Mouse (Mus musculus): ENCODE data around the gene Manbal.

The Manbal gene

DNA sequence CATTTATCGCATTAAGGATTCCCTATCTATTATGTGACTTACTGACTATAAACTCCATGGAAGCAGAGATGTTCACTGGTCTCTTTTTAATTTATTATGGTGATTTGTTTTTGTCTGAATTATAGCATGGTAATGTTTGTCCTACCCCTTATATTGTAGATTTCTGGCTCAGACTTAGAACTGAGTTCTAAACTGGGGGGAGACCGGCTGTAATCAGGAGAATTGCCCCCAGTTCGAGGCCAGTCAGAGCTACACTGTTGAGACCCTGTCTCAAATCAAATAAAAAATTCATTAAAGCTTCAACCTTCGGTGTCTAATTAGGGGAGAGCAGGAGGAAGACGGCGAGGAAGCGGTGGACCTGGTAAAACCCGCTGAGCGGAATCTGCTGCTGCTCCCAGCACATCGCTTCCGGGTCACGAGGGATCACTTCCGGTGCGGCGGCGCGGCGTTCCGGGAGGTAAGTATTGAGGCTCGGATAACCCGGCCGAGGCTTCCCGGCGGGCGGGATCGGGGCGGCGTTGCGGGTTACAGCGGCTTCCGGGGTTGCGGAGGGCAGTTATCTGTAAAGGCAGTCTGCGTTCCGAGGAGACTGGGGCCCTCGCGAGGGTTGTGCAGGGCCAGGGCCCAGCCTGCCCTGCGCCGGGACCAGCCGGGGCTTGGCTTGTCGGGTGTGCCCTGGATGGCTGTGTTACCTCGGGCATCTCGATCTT lies at the start of gene Manbal:
Manbal (plus strand) TSS at position 411 of the 710 bp plus-strand sequence.
- peak; percentile 96 to 97 for DNase-seq

GRCm38 (mm10) chr2:157320135-157320534 lies 47.3 kb upstream of the Manbal start:
- DNase-seq = no peak

- no peak for DNase-seq
Measured at GRCm38 (mm10) chr2:157320886-157321285, 46.5 kb upstream of the Manbal start.

- DNase-seq = no peak
Measured at GRCm38 (mm10) chr2:157322029-157322766, 45.2 kb upstream of the Manbal start.

DNA sequence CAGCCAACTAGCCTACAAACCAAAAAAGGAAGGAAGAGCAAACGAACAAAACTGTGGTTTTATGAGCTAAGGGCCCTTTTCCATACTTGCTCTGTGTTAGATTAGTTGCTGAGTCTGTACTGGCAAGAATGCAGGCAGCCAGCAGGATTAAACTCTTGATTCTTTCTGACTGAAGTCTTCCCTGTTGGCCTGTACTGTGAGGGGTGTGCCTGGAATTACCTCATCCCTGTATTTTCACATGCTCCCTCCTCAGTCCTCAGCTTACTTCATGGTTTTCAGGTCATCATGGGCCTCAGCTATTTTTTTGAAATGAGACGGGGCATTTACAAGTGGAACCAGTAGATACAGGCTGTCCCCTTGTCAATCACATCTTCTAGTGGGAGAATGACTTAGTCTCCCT lies 42.2 kb upstream of the Manbal start:
- no peak for DNase-seq

DNA sequence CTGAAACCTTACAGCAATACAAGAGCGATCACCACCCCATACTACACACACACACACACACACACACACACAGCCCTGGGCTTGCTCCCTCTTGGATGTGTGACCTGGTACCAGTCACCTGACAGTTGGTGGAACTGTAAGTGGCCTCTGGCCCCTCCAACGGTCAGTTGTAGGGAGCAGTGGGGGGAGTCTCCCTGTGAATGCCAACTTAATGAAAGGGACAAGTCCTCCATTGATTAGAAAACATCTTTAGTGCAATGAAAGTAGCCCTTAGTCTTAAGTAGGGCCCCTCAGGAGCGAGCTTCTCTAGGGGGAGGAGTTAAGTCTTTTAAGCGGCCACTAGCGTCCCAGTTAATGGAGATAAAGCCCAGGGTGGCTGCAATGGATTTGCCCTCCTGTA lies 39.3 kb upstream of the Manbal start:
- no peak for DNase-seq

- no peak for DNase-seq
Measured at GRCm38 (mm10) chr2:157328570-157328969, 38.8 kb upstream of the Manbal start.

DNA sequence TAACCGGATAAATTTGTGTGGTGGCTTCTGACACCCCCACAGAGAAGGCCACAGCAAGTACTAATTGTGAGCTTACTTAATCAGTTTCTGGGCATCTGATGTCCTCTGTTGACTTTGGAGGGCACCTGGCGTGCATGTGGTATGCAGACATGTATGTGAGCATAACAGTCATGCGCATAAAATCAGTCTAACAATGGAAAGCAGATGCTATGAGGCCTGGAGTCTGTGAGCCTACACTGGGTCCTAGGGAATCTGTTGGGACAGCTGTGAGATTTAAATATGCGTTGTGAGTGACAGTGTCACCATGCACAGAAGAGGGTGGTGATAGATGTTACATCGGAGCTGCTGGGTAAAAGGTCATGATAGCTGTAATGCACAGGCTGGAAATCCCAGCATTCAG lies 35.3 kb upstream of the Manbal start:
- no peak for DNase-seq

- peak; percentile 58 to 61 for DNase-seq
Measured at GRCm38 (mm10) chr2:157338663-157339062, 28.7 kb upstream of the Manbal start.

- no peak for DNase-seq
Measured at GRCm38 (mm10) chr2:157339532-157339931, 27.9 kb upstream of the Manbal start.

DNA sequence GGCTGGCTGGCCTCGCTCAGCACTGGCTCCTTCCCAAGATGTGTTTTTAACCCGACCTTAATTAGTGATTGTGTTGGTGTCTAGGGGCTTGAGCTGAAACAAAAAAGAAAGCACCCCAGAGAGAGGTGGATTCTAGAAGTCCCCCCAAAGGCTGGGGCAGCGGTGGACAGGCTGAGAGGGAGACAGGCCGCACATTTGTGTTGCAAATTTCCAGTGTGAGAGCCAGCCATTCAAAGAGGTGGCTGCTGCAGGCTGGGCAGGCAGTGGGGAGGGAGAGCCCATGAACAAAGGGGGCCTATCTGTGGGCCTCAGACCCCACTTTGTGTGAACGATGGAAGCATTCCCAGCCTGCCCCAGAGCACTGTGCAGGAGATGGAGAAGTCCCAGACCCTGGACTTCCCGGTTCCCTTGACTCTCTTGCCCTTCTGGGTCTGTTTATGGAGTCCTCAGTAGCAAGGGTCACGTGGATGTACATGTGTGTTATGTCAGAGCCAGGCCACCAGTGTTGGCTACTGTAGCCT lies 27.1 kb upstream of the Manbal start:
- no peak for DNase-seq

DNA sequence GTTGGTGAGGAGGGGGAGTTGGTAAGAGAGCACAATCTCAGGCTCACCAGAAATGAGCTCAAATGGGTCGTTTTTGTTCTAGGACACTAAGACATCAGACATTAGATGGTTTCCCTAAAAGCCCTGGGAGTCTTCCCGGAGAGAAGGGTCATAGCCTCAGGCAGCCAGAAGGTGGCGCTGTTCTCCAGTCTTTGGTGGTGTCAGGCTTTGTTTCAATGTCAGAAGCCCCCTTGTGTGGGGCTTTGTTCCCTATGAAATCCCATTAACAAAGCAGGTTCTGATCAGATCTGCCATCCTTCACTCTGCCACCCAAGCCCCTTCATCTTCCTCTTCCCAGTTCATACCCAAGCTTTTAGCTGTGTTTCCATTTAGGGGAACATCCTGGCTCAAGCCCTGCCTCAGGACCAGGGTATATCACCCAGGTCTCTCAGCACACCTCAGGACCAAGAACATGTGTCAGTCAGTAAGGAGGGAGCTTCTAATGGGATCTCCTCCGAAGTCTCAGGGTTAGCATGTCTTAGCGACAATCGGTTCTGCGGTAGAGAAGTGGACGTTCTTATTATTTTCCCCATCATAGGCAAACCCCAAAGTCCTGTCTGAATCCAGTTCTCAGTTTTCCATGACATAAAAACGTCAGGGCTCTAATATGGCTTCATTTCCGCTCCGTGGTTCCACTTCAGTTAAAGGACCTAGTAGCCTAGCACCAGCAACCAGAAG lies 25.7 kb upstream of the Manbal start:
- DNase-seq = peak; percentile 65 to 73

GRCm38 (mm10) chr2:157342328-157342926 lies 25.0 kb upstream of the Manbal start:
- no peak for DNase-seq

DNA sequence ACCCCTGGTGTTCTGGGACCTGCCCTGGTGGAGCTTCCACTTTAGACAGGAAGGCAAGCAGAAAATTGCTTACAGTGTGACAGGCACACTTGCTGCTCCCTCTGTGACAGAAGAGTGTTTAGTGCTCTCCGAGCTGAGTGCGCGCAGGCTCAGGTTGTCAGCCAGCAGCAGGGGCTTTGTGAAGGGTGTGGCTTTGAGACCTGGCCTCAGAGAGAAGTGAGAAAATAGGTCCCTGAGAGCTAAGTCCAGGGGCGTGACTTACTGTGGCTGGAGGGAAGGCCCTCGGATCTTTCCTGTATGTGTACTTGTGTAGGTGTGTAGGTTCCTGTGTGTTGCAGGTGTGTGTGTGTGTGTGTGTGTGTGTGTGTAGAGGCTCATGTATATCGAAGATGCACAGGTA lies 24.1 kb upstream of the Manbal start:
- DNase-seq = no peak

- DNase-seq = peak; percentile 21 to 28
Measured at GRCm38 (mm10) chr2:157347361-157348159, 19.8 kb upstream of the Manbal start, which contains the start of gene Ghrh. Gene Ghrh, minus strand, starts transcription at chr2:157347506.

- DNase-seq = peak in 1 of 2 experiments; percentile 7
Measured at GRCm38 (mm10) chr2:157349121-157349778, 18.1 kb upstream of the Manbal start.

DNA sequence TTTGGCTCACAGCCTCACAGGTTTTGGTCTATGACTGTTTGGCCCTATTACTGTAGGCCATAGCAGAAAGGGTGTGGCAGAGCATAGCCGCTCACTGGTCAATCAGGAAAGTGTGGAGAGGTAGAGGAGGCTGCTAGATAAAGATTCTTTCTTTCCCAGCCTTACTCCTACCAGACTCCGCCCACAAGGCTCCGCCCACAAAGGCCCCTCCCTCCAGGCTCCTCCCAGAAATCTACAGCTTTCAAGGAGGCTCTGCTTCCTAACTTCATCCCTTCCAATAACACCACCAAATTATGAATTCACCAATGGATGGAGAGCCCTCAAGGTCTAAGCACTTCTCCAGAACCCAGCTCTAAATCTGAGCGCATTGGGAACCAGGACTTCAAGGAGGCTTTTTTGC lies 14.2 kb upstream of the Manbal start:
- DNase-seq = no peak

- no peak for DNase-seq
Measured at GRCm38 (mm10) chr2:157354106-157354505, 13.3 kb upstream of the Manbal start.

GRCm38 (mm10) chr2:157360028-157360427 lies 7.4 kb upstream of the Manbal start:
- DNase-seq = no peak

DNA sequence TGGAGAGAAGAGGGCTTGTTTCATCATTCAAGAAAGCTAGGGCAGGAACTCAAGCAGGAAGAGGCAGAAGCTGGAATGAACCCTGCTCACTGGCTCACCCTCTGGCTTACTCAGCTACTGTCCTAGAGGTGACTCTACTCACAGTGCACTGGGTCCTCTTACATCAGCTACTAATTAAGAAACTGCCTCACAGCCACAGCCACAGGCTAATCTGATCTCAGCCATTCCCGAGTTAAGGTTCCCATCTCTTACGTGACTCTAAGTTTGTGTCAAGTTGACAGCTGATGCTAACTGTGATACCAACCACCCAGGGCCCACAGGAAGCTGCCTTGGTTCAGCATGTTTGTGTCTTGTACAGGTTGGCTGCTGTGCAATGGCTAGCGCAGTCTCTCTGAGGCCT lies 4.4 kb upstream of the Manbal start:
- DNase-seq = no peak

DNA sequence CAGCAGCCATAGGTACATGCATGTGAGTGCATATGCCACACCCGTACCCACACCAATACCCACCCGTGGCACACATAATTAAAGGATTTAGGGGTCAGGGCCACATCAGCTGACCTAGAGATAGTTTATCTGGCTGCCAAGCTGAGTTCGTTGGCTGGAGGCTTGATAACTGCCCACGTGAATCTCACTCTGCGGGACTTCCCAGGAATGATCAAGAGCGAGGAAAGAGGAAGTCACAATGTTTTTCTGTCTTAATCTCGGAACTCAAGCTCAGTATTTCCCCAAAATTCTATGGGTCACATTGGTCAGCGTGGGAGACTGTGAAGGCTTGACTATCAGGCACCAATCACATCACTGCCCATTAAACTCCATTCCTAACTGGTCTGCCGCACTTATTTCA lies 632 bp upstream of the Manbal start:
- no peak for DNase-seq

GRCm38 (mm10) chr2:157367991-157368390 lies 597 bp downstream of the Manbal start:
- DNase-seq = no peak

Measured in cerebellum, postnatal 36 days (tissue).